Mouse (Mus musculus) lung, postnatal 10 days (tissue): ENCODE measurements at regions not wholly inside any gene's neighbourhood (a gene's known extent, or its start where the extent isn't known, plus 50 kb on each side); places are given as distances from the start of the nearest gene placed in this dataset.

Source experiments
- DNase-seq: peaks from one replicate; pipeline ENCODE4 v3.0.0; 2021

DNA sequence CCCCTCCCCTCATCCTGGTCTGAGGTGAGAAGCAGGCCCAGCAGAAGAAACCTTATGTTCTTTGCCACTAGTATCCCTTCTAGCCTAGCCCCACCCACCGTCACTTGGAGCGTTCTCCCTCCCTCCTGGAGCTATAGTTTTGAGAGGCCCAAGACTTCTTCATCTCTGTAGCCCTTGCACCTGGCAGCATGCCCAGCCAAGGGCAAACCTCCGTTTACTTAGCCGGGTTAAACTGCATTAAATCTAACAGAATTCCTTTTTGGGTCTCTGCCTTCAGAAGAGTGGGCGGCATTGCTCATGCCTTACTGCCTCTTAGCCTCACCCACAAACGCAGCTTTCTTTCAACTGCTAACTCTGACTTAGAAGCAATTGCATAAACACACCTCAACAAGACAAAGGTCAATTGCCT is 85.3 kb upstream of the Arntl start:
- peak; percentile 18 for DNase-seq

- DNase-seq, result no peak
These were observed 81.3 kb upstream of the Arntl start for GRCm38 (mm10) chr7:113126010-113126409.

GRCm38 (mm10) chr7:113130552-113130951 is 76.7 kb upstream of the Arntl start:
- DNase-seq, result no peak

GRCm38 (mm10) chr7:113131945-113132538 is 75.2 kb upstream of the Arntl start:
- peak; percentile 85 for DNase-seq

GRCm38 (mm10) chr7:113133891-113134290 is 73.4 kb upstream of the Arntl start:
- DNase-seq, result no peak

DNA sequence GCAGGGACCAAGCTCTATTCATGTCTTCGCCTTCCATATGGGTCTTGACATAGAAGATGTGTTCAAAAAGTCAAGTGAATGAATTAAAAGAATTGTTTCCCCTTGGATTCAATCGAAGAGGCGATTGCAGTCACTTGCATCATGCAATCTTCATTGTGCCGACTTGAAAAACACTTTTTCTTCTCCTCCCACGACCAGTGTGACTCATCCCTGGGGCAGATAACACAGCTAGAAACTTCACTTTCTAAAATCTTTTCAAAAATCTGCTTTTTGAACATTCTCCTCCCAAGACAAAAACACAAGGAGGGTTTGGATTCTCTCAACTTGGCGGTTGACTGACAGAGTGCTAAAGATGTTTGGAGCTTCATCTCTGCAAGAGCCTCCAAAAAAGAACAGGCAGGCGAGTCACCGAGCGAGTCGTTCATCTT is 67.2 kb upstream of the Arntl start:
- no peak for DNase-seq

DNA sequence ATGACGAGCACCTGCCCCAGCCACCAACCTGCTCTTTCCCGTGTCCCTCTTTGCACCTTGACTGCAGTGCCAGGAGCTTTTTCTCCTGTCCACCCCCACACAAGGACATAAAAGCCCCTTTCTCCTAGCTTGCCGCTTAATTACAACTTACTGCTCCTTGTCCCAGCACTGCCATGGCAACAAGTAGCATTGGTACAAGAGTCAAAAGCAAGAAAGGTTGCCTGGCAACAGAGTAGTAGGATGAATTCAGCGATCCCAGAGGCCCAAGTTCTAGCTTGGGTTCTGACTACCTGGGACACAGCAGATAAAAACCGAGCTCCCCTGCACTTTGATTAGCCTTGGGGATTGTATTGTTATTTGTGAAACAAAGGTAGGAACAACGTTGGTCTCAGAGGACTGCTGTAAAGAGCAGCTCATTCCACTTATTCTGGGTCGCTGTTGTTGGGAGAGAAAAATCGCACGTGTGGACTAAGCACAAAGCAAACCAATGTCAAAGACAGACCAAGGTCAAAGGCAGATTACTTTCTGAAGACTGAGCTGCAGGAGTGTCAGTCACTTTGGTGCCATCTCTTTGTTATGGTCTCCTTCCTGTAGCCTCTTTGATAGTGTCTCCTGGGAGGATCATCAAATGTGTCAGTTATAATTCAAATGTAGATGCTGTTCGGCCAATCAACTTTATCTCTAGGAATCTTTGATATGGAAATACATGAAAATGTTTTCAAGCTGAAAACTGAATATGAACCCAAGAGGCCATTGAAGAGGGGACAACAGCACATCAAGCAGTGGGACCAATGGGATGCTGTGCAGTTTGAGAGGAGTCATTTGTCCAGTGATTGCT is 65.2 kb upstream of the Arntl start:
- no peak for DNase-seq

GRCm38 (mm10) chr7:113143552-113143951 is 63.7 kb upstream of the Arntl start:
- DNase-seq, result peak; percentile 87

DNA sequence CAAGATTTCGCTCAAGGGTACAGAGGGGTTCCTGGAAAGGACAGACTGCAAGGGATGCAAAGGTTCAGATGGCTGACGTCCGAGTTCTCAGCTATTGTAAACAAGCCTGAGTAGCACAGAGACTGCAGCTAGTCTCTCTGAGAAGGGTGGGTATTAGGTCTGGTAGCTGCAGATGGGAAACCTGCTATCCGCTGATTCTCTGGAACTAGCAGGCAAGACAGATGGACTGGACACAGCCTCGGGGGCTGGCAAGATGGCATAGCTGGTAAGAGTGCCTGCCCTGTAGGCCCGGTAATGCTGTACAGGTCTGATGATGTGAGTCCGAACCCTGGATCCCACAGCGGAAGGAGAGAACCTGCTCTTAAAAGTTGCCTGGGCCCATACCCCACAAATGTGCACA is 62.2 kb upstream of the Arntl start:
- DNase-seq, result no peak

- DNase-seq, result no peak
These were observed 61.2 kb upstream of the Arntl start for GRCm38 (mm10) chr7:113146108-113146507.

- no peak for DNase-seq
These were observed 60.7 kb upstream of the Arntl start for GRCm38 (mm10) chr7:113146526-113146925.

- DNase-seq, result no peak
These were observed 59.6 kb upstream of the Arntl start for GRCm38 (mm10) chr7:113147391-113148332.

- DNase-seq, result no peak
These were observed 58.6 kb upstream of the Arntl start for GRCm38 (mm10) chr7:113148700-113149099.

GRCm38 (mm10) chr7:113149966-113150470 is 57.2 kb upstream of the Arntl start:
- no peak for DNase-seq

DNA sequence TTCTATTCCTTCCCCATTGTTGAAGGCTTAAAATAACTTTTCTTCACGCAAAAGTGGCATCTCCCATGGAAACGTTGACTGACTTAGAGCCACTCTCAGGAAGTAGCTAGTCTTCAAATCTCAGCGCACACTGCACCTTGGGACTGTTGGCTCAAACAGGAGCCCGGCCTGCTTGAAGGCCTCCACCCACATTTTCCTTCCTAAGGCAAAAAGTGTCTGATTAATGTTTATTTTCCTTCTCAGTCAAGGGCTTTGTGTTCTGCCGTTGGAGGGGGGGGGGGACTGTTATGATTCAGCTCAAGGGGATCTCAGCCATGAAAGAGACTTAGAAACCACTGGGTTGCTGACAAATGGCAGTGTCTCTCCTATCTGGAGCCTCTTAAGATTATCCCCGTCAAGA is 56.5 kb upstream of the Arntl start:
- peak; percentile 37 for DNase-seq

DNA sequence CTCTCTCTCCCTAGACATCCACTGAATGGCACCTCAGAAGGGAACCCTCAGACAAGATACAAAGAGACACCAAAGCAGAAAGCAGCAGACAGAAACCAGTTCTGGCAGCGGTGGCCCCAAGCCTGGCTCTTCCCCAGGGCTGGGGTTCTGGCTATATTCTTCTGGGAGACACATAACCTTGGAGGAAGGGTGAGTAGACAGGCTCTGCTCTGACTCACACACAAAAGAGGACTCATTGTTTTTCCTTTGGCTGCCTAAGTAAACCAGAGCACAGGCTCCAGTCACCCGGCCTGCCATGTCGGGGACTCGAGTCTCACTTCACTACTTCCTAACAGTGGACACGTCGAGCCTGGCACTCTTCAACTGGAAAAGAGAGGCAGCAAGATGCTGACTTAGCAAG is 55.8 kb upstream of the Arntl start:
- peak; percentile 43 for DNase-seq

- no peak for DNase-seq
These were observed 53.9 kb upstream of the Arntl start for GRCm38 (mm10) chr7:113153386-113153785.

DNA sequence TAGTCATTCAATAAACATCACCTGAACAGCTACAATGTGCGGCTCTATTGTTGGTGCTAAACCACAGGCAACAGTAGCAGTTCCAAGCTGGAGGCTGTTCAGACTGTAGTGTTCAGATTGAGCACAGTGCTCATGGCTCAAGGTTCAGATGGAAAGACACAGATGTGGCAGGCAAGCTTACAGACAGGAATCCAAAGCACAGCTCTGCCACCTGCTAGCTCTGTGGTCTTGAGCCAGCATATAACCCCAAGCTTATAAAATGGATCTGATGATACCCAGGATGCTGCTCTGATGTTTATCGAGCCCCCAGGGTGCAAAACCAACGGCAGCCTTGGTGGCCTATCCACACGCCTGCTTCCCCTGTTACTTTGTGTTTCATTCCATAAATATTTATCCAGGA is 53.2 kb upstream of the Arntl start:
- DNase-seq, result no peak

GRCm38 (mm10) chr7:113156366-113156765 is 50.9 kb upstream of the Arntl start:
- DNase-seq, result no peak

GRCm38 (mm10) chr7:113156861-113157747 is 50.2 kb upstream of the Arntl start:
- no peak for DNase-seq
